Mouse (Mus musculus): ENCODE measurements around the gene Adipor2.

Gene Adipor2

GRCm38 (mm10) chr6:119338121-119338912 is 79.2 kb downstream of the Adipor2 start:
- no peak for DNase-seq

- no peak for DNase-seq
Observed at GRCm38 (mm10) chr6:119337287-119337686, 80.2 kb downstream of the Adipor2 start.

GRCm38 (mm10) chr6:119336124-119336523 is 81.4 kb downstream of the Adipor2 start:
- no peak for DNase-seq

GRCm38 (mm10) chr6:119333831-119334230 is 83.7 kb downstream of the Adipor2 start:
- no peak for DNase-seq

GRCm38 (mm10) chr6:119333202-119333601 is 84.3 kb downstream of the Adipor2 start:
- no peak for DNase-seq

DNA sequence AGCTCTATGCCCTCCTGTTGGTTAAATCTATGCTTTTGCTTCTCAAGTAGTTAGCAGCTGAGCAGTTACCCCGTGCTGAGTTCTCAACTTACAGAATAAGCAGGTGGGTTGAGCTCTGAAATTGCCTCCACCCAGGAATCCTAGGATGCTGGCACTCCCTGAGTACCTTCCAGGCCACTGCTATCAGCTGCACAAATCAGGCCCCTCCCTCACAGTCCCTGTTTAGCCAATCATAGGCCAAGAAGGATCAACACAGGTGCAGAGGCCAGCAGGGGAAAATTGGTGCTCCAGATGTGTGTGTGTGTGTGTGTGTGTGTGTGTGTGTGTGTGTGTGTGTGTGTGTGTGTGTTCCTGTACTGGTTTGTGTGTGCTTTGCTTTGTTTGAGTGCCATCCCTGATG is 85.4 kb downstream of the Adipor2 start:
- no peak for DNase-seq

DNA sequence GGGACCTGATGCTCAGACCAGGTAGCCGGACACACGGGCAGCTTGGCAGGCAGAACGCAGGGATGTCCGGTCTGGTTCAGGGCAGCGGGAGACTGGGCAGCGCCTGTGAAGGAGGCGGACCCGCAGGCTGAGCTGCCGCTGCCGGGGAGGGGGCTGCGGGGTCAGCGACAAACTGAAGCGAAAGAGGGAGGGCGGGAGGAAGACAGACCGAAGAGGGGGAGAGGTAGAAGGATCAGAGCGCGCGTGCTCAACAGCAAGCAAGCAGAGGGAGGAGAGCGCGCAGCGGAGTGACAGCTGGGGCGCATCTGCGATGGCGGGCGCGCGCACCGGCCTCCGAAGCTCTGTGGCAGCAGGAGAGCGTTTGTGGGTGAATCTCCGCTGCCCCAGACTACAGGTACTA is 87.0 kb downstream of the Adipor2 start, which contains the start of gene Lrtm2:
TSS of gene Lrtm2 (minus strand) at position 261 of the 400 bp plus-strand sequence.
- DNase-seq, result peak; percentile 59

- DNase-seq, result no peak
Observed at GRCm38 (mm10) chr6:119329936-119330335, 87.6 kb downstream of the Adipor2 start.

GRCm38 (mm10) chr6:119329215-119329714 is 88.2 kb downstream of the Adipor2 start:
- peak; percentile 73 for DNase-seq

DNA sequence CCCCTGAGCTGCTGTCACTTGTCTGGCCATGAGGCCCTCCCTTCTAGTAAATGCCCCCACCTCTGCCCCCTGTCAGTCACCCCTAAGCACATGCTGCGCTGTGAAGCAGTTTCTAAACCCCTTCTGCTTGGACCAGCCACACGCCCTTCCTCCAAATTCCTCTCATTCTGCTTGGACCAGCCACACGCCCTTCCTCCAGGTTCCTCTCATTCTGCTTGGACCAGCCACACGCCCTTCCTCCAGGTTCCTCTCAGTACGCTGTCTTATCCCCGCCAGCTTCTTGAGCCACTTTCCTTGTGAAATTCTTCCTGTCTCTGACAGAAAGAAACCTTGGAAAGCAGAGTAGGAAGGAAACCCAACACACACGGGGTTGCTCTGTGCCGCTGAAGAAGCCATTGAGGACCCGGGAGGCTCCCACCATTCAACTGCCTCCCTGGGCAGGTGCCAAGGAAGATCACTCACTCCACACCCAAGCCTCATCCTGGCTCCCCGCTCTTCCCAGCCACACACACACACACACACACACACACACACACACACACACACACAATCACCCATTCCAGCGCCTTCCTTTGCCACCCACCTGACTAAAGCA is 88.9 kb downstream of the Adipor2 start:
- no peak for DNase-seq

GRCm38 (mm10) chr6:119326541-119326940 is 91.0 kb downstream of the Adipor2 start:
- DNase-seq, result no peak

GRCm38 (mm10) chr6:119325978-119326377 is 91.5 kb downstream of the Adipor2 start:
- DNase-seq, result no peak

DNA sequence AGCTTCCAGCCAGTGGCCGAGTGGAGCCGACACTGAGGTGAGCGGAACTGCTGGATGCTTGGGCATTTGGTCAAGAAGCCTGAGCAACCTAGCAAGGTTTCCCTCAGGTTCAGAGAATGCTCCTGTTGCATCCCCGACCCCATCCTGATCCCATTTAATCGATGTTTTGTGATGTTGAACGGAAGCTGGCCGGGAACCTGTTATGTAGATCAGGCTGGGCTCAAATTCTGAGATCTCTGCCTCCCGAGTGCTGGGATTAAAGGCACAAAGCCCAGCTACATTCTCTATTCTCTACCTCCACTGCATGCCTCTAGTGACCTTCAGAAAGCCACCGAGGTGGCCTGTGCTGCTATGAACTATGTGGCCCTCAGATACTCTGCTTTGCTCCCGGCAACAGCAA is 92.7 kb downstream of the Adipor2 start:
- no peak for DNase-seq

- no peak for DNase-seq
Observed at GRCm38 (mm10) chr6:119321752-119322151, 95.8 kb downstream of the Adipor2 start.

DNA sequence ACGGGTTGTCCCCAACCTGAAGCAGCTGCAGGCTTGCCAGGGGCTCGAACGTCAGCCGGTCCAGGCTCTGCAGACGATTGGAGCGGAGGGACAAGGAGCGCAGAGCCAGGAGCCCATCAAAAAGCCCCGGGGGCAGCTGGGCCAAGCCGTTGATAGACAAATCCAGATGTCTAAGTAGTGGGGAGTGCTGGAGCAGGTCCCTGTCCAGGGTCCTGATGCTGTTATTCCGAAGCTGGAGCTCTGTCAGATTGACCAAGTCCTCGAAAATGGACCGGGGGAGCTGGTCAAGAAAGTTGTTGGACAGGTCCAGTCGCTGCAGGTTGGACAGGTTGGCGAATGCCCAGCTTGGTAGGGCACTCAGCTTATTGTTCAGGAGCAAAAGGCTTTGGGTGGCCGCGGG is 97.0 kb downstream of the Adipor2 start:
- DNase-seq, result no peak

DNA sequence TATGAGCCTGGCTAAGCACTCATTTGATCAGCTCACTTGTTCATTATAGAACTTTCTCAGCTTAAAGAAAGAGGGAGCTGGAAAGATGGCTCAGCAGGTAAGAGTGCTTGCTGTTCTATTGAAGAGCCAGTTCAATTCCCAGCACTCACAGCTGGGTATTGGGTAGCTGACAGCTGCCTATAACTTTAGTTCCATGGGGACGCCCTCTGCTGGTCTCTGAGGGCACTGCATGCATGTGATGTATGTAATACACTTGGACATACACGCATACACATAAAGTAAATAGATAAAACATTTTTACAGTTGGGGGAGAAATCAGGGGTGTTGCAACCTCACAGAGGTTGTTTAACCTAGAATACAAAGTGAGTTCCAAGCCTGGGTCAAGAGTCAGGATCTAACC is 98.1 kb downstream of the Adipor2 start:
- DNase-seq, result no peak

DNA sequence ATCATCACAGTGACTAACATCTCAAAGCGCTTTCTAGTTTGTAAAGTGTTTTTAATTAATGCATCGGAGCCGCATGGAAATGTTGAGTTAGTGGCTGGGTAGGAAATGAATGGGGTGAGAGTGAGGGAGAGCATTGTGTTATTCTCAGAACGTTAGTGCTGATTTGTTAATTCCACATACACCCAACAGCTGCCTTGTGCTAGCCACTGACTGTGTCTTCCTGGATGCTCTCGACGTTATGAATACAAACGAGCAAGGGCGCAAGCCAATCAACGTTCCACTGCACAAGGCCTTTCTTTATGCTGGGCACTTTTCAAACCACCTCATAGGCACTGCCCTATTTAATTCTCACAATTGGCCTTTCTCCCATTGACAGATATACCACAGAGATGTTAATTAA is 98.8 kb downstream of the Adipor2 start:
- DNase-seq, result no peak

DNA sequence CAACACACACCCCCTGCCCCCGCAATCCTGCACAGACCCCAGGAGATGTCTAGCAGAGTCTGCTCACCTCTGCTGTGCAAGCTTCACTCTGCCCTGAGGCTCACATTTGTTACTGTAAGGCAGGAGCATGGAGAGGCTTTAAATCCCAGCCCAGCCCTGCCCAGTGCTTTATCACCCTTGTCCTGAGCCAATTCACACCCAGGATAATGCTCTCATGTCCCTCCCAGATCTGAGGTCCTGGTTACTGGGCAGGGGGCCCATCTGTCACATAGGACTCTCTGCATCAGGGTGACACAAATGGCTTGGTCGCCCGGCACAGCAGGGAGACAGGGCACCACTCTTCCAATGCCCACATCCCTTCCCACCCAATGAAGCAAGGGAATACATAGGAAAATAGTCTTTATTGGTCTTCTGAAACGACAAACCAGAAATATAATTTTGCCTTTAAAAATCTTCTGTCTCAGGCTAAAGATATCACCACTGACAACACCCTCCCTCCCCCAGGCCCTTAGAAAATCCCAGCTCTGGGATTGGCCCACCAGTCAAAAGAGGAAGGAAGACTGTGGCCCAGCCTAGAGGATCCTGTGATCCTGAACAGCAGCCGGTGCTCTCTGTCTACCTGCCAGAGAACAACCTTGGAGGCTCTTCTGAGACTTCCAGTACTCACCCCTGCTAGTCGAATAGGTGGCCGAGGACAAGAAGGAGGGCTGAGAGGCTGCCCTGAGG is 102.6 kb downstream of the Adipor2 start:
- DNase-seq, result no peak

DNA sequence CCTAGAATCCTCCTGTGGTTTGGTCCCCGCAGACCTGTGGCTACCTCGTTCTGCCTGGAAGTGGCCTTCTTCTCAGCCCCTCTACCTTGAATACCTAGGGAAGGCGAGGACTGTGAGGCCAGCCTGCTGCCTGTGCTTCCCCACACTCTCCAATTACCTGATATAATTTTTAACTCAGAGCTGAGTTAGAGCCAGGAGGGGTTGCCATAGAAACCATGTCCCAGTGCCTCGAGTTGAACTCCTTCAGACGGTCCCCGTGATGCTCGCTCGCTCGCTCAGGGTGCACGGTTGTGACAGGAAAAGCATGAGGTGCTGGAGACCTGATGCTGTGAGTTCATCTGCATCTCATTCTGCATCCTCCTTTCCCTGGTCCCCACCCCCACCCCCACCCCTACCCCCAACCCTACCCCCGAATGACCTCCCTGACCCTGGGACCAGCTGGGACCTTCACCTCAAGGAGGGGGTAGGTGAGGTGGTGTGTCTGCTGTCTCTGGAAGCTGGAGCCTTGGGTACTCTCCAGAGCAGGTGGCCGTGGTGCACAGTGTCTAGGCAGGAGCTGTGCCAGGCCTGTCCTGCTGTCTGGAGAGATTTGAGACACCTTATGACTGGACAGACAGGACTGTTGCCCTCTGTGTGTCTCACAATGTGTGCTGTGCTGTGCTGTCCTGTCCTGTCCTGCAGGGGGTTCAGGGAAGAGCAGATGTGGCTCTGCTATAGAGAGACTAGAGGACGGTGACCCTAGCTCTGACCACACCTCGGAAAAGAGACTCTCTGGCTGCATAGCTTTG is 103.7 kb downstream of the Adipor2 start:
- DNase-seq, result no peak

DNA sequence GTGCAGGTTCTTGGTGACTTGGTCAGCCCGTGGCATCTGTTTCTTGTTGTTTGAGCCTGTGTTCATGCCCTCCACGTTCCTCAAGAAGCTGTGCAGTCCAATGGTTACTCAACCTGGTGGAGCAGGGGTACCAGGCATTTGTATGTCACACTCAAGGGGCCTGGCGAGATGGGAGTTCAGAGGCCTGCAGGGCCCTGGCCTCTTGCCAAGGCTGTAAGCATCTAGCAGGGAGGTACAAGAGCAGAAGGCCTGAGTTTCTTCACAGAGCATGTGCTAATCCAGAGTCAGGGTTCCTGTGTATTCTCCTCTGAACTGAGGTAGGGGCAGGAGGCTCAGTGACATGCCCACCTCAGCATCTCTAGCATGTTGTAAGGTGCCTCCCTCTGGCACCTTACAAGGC is 104.4 kb downstream of the Adipor2 start:
- peak; percentile 42 for DNase-seq

DNA sequence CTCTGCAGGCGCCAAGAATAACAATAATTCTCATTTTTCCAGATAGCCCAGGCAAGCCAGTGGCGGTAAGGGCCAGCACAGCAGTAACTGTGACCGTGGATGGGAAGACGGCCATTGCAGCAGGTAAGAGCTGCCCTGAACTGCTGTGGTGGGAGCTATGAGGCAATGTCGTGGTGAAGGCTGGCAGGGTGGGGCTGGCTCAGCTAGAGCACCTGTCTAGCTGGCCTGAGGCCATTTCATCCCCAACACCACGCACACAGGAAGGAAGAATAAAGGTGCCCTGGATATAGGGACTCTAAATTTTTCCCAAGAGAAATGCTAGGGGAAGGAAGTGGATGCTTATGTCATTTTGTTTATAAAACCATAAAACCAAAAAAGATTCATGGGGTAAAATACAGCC is 105.1 kb downstream of the Adipor2 start:
- DNase-seq, result peak; percentile 44

DNA sequence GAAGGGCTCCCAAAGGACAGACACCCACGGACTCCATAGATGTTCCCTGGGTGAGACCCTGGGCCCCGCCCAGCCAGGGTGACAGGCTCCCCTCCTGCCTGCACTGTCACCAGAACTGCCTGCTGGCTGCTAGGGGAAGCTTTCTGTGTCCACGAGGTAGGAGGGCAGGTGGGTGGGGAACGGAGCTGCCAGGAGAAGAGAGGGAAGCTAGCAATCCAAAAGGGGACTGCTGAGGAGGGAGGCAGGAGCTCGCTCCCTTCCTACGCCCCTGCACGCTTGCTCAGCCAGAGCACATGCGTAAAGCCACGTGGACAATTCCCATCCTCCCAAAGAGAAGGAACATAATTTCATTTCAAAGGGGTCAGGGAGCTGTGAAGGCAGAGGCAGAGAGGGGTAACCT is 107.3 kb downstream of the Adipor2 start:
- DNase-seq, result peak; percentile 9

DNA sequence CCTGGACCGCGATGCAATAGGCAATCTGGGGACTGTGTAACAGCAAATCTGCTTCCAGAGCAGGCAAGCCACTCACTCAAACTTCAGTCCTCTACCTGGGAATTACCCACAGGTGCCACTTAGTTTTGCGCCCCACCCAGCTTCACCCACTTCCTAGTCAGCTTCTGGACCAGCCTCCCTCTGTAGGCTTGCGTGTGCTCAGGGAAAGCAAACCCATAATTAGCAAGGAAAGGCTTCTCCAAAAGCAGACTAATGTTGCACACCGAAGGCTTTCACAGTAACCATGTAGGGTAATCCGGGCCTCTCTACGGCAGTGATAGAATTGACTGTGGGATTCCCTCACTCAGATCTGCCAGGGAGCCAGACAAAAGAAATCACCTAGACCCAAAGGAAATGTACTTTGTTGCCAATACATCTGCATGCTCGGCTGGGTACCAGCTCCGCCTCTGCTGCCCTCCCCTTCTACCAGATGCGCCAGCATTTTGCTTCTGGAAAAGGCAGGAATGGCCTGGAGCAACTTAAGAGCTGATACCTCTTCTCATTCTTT is 109.6 kb downstream of the Adipor2 start:
- no peak for DNase-seq

Data from cerebellum, adult 11-12 months (tissue).